Mouse (Mus musculus) kidney, adult 8-10 months (tissue): ENCODE measurements around the gene Kif13a.

ENCODE experiments used
- DNase-seq, 2 experiments: peaks; one replicate each; pipeline ENCODE4 v3.0.0; 2022

Gene Kif13a

GRCm38 (mm10) chr13:46765361-46765760, 164.3 kb downstream of the Kif13a start:
- DNase-seq = no peak

GRCm38 (mm10) chr13:46763210-46763609, 166.5 kb downstream of the Kif13a start:
- DNase-seq = no peak

- DNase-seq = no peak
Measured at GRCm38 (mm10) chr13:46760921-46761320, 168.7 kb downstream of the Kif13a start.

GRCm38 (mm10) chr13:46759281-46759809, 170.3 kb downstream of the Kif13a start:
- no peak for DNase-seq

DNA sequence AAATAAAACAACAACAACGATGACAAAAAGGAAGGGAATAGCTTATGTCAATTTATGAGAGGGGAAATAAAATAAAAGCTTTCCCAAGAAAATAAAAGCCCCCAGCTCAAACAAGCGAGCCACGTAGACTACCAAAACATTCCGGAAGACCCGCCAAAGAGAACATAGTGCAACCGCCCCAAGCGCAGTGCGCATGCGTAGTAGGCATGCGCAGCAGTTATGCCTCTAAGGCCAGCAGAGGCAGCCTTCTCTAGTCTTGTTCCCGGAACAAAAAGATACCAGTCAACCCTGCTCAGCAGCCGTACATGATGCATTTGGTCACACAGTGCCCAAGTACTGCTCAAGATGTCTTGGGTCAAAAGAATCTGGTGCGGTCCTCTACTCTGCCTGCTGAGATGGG, 171.0 kb downstream of the Kif13a start:
- DNase-seq = no peak

GRCm38 (mm10) chr13:46757946-46758345, 171.7 kb downstream of the Kif13a start:
- DNase-seq = no peak

GRCm38 (mm10) chr13:46753294-46753693, 176.4 kb downstream of the Kif13a start:
- no peak for DNase-seq

DNA sequence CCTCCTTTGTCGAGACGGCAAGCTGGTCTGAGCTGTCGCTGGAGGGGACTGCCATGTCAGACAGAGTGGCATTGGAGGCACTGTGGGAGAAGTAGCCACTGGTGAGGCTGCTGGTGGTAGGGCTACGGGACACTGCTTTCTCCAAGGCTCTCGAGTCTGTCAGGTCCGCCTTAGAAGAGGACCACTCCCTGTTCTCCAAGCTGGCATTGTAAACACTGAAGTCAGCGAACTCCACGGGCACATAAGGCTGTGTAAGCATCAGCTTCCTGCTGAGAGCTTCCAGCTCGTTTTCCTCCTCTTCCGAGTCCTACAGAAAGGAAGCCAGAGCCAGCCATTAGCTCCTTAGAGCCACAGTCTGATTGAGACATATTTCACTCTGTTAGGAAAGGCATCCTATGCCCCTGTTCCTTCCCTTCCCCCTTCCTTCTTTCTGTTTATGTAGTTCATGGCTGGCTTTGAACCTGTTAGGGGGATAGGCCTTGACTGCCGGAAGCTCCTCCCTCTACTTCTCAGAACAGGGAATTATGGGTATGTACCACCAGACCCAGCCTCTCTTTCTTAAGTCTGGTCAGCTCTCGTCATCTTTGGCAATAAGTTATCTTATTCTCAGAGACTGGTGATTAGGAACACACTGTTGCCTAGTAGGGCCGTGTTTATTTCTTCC, 177.0 kb downstream of the Kif13a start:
- DNase-seq = no peak

- DNase-seq = no peak
Measured at GRCm38 (mm10) chr13:46748138-46748873, 181.4 kb downstream of the Kif13a start.

DNA sequence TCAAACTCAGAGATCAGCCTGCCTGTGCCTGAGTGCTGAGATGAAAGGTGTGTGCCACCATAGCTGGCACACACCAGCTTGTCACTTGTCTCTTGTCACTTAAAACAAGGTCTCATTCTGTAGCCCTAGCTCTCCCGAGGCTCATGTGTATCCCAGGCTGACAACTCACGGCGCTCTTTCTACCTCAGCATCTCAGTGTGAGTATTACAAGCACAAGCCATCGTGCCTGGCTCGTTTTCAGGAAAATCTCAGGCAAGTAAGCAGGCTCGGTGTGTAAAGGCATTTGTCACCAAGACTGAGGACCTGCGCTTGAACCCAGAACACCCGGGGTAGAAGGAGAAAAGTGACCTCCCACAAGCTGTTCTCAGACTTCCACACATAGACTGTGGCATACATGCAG, 185.8 kb downstream of the Kif13a start:
- no peak for DNase-seq

- no peak for DNase-seq
Measured at GRCm38 (mm10) chr13:46742367-46742766, 187.3 kb downstream of the Kif13a start.

GRCm38 (mm10) chr13:46739426-46739825, 190.2 kb downstream of the Kif13a start:
- no peak for DNase-seq

DNA sequence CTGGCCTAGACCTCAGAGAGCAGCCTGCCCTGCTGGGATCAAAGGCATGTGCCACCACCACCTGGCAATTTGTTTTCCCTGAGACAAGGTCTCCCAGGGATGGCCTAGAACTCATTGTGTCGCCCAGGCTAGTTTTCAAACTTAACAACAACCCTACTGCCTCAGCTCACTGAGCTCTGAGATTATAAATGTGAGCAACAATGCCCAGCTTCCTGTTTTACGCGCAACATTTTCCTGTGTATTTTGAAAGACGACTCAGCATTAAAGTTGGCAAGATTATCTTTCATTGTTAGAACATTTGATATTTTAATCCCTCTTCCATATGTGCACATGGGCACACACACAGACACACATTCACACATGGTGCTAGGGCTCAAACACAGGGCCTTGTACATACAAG, 192.2 kb downstream of the Kif13a start:
- DNase-seq = no peak

DNA sequence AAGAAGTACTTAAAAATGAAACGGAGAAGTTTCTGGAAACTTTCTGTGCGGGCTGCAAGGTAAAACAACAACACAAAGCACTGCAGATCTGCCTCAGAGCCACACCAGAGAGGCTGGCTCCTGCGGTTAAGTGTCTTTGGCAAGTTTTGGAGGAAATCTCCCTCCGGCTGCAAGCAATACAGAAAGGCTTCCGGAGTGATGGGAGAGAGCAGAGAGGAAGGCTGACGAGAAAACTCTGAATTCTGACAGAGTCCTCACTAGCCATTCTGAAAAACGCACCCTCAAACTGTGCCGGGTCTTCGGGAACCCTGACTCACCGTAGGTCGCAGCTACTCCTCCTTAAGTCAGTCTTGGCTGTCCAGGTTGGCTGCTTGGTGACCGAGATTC, 193.2 kb downstream of the Kif13a start:
- peak in 1 of 2 experiments; percentile 21 for DNase-seq

DNA sequence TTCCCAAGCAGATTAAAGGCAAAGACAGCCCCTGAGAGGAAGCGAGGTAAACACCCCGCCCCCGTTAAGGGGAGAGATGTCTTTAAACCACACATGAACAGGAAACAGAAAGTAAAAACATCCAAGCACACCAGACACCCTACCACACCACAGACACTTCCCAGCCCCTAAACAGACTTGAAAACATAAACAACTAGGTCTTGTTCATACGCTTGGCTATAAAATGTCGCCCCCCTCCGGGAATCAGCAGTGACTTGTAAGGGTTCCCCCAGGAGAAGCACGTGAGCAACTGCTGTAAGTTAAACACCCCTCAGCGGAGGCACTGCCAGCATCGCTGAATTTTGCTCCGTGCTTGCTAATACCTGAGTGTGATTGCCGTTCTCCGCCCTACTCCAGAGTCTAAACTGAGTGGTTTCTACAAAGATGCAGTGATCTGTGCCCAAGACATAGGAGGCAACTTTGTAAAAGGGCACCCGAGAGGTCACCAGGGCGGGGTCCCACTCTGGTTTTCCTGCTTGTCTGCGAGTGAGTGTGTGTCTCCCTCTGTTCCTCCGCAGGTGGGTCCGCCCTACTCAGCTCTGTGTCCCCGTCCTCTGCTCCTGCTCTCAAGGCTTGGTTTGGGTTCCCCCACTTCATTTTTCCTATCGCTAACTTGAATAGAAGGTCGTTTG, 193.7 kb downstream of the Kif13a start:
- DNase-seq = peak; percentile 44 to 54

DNA sequence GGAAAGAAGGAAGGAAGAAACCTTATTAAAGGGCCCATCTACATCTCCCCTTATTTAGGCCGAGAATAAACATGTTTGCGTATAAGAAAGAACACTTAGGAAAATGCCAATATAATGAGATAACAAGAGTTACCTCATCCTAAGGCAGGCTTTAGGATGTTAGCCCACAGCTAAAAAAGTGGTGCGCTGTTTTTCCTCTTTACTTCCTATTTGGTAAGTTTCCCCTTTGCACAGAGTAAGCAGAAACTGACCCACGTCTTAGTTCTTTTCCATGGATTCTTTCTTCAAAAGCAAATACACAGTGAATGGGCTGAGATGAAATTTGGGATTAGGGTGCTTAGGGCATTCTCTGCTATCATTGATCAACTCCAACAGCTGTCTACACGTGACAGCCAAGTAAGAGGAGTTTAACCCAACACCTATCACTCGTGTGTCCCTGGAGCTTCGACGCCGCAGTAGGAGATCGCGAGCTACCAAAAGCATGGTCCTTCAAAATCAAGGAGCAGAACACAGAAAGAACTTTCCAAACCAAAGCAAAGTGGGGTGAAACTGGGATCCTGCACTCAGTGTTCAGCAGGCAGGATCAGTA, 194.4 kb downstream of the Kif13a start:
- no peak for DNase-seq

- DNase-seq = no peak
Measured at GRCm38 (mm10) chr13:46729998-46730397, 199.7 kb downstream of the Kif13a start.

DNA sequence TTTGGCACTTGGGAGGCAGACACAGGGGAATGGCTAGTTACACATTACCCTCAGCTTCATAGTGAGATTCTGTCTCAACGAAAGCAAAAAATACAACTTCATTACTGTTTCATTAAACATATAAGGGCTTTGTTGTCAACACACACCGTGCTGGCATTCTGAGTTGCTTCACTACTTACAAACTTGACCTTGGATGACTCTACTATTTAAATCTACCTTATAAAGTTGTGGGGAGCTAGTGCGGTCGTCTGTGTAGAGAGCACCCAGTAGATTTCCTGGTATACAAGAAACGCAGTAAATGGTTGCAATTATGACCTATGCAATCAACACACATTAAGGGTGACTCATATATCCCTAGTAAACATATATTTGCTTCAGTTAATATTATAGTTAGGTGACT, 201.3 kb downstream of the Kif13a start:
- DNase-seq = no peak

GRCm38 (mm10) chr13:46727837-46728268, 201.8 kb downstream of the Kif13a start, which contains the start of gene Nup153:
Gene Nup153 (minus strand): TSS chr13:46727940.
- peak; percentile 99 to 100 for DNase-seq

DNA sequence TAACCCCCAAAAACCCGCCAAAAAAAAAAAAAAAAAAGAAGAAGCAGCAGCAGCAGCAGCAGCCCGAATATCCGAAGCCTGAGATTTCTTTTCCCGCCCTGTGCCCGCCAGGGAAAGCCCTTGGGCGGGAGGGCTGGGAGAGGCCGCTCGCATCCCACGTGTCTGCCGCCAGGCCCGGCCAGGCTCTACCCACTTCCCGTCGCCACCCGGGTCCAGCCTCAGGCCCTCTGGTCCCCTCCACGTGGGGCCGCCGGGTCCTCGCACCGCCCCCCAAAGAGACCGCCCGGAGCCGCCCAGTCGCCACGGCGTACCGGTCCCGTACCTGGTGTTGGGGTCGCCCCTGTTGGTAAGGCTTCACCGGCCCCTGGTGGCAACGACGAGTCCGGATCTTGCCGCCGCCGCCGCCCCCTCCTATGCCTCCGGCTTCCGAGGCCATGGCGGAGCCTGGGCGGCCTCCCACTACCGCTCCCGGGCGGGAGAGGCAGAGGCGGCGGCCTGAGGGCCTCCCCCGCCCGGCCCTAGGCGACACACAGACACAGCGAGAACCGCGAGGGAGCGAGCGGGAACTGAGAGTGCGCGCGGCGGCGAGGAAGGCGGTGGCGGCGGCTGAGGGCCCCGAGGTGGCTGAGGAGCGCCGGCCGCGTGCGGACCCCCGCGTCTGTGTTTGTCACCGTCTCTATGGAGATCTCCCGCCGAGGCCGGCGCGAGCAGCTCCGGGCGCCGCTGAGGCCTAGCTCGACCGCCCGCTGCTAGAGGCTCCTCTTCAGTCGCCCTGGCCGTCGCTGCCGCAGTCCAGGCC, 202.4 kb downstream of the Kif13a start:
- peak; percentile 45 to 50 for DNase-seq

DNA sequence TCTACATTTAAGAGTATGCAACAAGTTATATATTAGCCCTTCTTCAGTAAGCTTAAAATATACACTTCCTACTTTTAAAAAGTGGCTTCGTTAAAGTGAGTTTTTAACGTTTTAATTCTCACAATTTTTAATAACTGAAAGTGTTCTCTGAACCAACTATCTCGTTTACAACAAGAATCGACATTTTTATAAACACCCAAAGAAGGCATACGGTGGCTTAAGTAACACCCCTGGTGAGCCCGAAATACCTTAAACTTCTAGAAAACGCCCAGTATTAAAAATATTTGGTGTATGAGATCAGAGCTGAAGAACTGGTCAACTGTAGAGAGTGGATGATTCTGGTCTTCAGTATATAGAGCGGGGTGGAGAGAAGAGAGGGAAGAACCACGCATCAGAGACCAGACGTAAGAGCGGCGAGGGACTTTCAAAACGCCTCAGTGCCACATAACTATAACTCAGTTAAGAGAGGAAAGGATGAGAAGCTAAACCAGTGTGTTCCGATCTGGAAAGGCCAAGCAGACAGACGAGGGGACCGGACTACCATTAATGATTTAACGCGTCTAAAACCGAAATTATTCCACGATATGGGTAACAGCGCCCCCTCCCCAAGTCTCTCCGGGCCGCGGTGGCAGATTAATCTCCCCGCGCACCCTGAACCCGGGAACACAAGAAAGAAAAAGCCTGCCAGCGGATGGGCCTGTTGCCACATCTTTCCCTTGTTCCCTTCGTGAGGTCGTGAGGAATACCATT, 203.2 kb downstream of the Kif13a start:
- DNase-seq = peak in 1 of 2 experiments; percentile 27

- DNase-seq = no peak
Measured at GRCm38 (mm10) chr13:46725227-46725626, 204.4 kb downstream of the Kif13a start.
